Mouse (Mus musculus): Measurements from ENCODE around the gene Mlh3.

Gene Mlh3

DNA sequence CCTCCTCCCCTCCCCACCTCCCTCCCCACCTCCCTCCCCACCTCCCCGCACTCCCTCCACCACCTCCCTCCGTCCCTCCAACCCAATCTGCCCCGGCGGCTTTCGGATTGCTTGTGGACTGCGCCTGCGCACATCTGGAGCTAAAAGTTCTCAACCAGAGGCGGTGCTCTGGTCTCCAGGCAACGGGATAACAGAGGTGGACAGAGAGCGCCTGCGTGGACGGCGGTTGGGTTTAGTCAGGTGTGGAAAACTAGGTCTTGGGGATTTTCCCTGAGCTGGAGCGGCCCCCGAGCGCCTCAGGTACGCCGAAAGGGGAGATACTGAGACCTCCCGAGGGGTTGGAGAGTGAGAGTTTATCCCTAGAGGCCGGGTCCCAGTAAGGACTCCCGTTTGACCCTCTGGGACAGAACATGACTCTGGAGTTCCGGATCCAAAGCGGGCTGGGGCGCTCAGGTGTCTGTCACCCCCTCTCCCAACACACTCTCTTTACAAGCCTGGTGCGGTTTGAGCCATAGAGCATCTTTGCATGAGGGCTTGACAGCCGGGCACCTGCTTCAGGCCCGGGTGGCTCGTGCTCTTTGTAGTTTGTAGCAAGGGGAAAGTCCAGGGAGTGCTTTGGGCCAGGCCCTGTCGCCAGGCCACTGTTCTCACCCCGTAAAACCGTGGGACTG lies 18.2 kb upstream of the Mlh3 start, which contains the start of gene Zc2hc1c:
TSS of gene Zc2hc1c (plus strand) at position 106 of the 671 bp plus-strand sequence.
- no peak for TF ChIP-seq GATA4 (IDR thresholded peaks at IDR 0.05; ENCODE audit: insufficient replicate concordance, low read length)

DNA sequence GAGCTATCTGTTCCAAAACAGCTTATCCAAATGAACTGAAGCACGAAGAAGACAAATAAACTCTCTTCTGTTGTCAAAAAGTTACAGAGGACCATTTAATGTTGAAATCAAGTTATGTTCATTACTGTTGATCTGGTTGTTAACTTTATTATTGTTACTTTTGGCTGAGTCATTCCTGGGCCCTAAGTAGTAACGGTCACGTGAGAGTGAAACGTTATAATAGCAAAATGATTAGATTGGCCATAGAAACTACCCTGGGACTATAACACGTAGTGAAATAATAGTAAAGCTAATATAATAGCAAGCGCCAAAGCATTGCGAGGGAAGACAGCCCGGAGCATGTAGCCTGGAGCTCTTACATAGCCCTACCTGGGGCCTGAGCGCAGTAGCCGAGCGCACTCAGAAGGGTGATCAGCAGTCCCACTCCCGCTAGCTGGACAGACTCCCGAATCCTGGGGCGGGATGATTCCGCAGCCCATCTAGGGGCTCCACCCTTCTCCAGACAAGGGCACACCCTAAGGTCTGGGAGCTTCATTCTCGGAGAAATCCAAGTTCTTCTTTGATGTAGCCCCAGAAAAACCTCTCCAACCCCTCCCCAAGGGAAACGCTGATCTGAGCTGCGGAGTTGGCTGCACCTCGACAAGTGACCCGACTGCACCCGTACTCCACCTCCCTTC lies 17.5 kb upstream of the Mlh3 start, which contains the start of gene Acyp1:
TSS of gene Acyp1 (minus strand) at position 630 of the 677 bp plus-strand sequence.
- no peak for TF ChIP-seq GATA4 (IDR thresholded peaks at IDR 0.05; ENCODE audit: insufficient replicate concordance, low read length)

DNA sequence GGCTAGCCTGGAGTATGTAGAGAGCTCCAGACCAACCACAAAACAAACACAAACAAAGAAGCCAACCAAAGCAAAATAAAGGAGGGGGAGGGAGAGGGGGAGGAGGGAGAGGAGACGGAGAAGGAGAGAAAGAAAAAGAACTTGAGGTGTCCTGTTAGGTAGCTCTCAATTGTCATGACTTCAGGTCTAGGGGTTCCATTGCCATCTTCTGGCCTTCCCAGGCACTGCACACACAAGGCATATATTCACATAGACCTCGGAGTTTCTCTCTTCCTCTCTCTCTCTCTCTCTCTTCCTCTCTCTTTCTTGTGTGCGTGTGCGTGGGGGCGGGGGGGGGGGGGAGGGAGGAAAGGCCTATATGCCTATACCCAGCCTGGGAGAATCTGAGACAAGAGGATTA lies 16.5 kb upstream of the Mlh3 start:
- TF ChIP-seq GATA4 (IDR thresholded peaks at IDR 0.05; ENCODE audit: insufficient replicate concordance, low read length): no peak

DNA sequence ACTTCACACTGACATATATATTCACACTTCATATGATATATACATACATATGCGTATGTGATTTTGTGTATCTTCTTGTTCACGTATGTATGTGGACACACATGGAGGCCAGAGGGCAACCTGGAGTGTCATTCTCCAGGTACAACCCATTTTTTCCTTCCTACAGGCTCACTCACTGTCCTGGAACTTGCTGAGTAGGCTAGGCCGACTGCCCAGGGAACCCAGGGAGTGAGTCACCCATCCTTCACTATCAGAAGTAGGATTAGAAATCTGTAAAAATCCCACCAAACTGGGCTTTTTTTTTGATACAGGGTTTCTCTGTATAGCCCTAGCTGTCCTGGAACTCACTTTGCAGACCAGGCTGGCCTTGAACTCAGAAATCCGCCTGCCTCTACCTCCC lies 14.6 kb upstream of the Mlh3 start:
- no peak for TF ChIP-seq GATA4 (IDR thresholded peaks at IDR 0.05; ENCODE audit: insufficient replicate concordance, low read length)

DNA sequence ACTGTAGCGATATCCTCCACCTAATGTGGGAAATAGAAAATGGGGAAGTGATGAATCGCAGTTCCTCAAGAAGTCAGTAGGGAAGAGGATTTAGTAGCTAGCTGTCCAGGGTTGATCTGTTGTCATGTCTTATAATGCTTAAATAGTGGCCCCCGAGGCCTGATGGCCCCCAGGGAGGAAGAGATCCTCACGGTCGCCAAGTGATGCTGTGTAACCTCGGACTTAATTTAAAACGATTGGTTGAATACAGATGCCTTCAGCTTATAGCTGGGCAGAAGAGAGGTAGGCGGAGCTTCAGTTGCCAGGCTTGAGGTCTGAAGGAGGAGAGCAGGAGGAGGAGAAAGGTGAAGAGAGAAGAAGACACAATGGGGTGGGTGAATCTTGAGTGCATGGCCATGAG lies 13.9 kb upstream of the Mlh3 start:
- no peak for TF ChIP-seq GATA4 (IDR thresholded peaks at IDR 0.05; ENCODE audit: insufficient replicate concordance, low read length)

DNA sequence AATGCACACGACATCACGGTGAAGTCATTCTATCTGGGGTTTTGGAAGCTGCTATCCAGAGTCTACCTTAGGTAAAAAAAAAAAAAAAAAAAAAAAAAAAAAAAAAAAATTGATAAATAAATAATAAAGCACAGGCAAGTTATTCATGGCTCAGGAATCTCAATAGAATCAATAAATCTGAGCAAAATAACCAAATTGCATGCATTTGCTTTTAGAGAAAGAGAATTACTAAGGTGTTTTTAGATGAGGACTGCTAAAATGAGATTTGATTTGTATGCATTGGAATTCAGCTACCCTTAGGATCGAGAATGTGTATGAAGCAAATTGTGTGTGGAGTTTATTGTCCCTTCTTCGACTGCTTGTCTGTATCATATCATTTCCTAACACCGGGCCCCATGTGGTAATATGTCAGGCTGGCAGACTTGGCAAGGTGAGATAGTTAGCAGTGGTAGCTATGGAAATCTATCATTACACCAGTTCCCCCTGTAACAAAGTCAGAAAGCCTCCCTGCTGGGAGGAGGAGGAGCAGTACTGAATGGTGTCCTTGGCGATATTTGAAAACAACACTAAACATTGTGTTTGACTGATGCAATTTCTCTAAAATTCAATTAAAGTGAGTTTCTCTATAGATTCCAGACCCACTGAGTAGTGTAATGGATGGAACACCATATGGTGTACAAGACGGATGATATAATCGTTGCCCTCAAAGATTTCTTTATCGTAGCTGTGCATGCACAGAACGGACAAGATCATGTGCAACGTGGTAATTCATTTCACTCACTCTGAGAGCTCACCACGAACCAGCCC lies 10.6 kb upstream of the Mlh3 start:
- no peak for TF ChIP-seq GATA4 (IDR thresholded peaks at IDR 0.05; ENCODE audit: insufficient replicate concordance, low read length)

DNA sequence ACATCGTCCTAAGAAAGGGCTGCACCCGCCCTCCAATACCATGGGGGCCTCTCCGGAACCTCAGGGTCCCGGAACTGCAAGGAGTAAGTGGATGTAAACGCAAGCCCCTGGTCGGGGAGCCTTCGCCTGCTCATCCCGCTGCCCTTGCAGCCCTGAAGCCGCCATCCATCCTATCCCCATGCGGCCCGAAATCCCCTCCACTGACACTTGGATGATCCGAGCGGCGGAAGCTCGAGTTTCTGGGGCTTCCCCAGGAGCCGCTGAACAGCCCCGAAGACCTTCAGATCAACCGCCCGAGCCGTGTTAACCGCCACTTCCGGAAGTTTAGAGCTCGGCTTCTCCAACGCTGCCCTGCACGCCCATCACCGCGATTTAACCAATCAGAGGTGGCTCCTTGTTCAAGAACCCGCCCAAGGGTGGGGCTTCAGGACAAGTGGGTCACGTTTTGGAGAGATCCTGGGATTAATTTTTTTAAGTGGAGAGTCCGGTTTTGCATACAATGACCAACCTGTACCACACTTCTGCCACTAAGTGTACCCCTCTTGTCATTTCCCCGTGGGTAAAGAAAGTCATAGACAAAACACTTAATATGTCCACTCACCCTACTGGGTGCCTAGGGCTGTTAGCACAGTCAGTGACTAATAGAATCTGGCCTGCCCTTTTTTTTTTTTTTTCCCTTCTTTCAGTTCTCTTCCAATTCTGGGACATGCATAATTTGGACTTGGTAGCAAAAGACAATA lies 9.9 kb upstream of the Mlh3 start:
- no peak; the same call in 1 of the 2 replicates for TF ChIP-seq GATA4 (IDR thresholded peaks at IDR 0.05; ENCODE audit: insufficient replicate concordance, low read length)

DNA sequence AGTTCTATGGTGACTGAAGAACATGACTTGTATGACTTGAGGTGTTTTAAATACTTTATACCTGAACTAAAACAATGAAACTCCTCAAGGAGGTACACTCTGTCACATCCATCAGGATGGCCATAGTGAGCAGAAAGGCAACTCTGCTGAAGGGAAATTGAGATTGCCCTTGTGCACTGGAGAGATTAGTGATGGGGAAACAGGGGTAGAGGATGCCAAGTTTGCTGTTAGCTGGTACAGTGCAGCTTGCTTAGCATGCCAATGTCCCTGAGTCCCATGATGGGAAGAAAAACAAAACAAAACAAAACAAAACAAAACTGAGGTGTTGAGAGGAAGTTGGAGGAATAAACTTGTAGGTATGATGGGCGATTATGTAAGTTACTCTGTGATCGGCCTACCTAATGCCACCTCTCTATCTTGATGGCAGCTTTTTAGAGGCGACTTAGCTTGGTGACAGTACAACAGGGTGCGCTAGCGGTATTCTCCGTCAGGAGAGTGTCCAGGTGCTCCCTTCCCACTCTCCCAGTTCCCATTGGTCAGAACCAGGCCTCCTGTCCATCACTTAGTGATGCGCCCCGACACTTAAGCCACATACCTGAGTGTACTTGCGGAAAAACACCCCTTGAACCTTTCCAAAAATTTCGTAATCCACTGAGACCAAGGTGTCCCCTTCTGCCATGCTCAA lies 9.1 kb upstream of the Mlh3 start:
- TF ChIP-seq GATA4 (IDR thresholded peaks at IDR 0.05; ENCODE audit: insufficient replicate concordance, low read length): no peak

DNA sequence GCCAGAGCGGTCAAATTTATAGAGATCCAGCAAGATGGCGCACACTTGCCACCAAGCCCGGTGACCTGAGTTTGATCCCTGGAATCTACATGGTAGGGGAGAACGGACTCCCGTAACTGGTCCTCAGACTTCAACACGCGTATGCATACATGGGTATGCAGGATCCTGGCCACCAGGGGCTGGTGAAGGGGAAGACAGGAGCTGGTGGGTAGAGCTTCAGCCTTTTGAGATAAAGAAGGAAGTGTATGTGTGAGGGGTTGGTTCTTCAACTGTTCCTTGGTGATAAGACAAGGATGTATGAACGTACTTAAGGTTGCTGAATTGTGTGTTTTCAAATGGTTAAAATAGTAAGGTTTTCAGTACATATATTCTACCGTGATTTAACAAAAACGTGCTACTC lies 8.5 kb upstream of the Mlh3 start:
- no peak for TF ChIP-seq GATA4 (IDR thresholded peaks at IDR 0.05; ENCODE audit: insufficient replicate concordance, low read length)

DNA sequence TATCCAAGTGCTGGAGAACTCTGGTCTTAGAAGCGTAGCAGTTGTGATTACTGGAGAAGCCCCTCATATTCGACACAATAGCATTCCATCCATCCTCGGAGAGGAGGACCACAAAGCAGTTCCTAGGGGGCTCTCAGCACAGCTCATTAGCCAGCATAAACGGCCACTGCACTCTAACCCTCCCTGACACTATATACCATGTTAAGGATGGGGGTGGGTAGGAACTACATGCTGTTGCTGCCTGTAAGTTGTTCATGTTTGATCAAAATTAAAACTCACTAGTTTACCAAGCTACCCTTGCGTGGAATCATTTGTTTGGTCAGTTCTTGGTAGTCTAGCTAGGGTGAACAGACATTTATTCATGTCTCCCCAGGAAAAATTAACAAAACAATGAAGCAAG lies 5.9 kb upstream of the Mlh3 start:
- no peak for TF ChIP-seq GATA4 (IDR thresholded peaks at IDR 0.05; ENCODE audit: insufficient replicate concordance, low read length)

DNA sequence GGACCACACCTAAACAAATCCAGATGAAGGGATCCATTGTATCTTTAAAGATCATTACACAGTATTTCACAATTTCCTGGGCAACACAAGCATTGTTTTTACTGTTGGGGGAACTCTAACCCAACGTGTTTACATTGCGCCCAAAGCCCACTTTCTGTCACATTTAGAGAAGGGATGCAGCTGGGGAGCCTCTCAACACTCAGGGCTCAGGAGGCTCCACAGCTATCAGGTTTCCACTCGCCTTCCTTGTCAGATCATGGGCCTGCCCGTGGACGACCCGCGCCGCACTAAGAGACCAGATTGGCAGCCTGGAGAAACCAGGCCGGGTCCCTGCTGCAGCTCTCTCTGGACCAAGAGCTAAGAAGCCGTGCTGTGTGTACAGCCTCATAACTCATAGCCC lies 3.1 kb upstream of the Mlh3 start:
- no peak for TF ChIP-seq GATA4 (IDR thresholded peaks at IDR 0.05; ENCODE audit: insufficient replicate concordance, low read length)

DNA sequence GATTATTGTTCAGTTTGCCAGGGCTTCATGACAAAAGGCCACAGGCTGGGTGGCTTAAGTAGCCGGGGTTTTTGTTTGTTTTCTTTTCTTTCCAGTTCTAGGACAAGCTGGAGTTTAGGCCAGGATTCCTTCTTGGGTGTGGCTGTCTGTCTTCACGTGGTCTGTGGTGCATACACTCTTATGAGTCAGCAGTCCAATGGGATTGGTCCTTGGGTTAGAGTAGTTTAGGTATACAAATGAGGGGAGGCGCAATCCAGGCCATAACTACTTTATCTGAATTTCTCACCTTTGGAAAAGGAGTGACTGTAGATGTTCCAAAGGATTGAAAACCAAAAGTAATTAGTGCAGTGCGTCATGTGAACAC lies 1.4 kb upstream of the Mlh3 start:
- no peak for TF ChIP-seq GATA4 (IDR thresholded peaks at IDR 0.05; ENCODE audit: insufficient replicate concordance, low read length)

DNA sequence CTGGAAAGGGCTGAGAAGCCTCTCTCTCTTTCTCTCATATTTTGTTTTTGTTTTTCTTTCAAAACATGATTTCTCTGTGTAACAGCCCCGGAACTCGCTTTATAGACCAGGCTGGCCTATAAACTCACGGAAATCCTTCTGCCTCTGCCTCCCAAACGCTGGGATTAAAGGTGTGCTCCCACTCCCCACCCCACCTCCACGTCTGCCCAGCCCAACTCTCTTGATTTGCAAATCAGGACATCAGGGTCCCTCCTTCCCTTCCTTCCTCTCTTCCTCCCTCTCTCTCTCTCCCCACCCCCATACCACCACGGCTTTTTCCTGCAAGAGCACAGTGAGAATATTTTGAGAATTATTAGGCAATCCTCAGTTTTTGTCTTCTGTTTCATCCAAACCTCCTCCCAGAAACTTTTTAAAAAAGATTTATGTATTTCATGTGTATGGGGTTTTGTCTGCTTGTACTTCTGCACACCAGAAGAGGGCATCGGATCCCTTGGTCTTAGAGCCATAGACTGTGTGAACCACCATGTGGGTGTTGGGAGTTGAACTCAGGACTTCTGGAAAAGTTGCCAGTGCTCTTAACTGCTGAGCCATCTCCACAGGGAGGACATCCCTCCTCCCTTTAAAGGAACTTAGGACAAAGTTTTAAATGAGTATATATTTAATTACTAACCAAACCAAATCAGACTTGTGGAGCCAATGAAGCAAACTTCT lies 888 bp upstream of the Mlh3 start:
- no peak for TF ChIP-seq GATA4 (IDR thresholded peaks at IDR 0.05; ENCODE audit: insufficient replicate concordance, low read length)

DNA sequence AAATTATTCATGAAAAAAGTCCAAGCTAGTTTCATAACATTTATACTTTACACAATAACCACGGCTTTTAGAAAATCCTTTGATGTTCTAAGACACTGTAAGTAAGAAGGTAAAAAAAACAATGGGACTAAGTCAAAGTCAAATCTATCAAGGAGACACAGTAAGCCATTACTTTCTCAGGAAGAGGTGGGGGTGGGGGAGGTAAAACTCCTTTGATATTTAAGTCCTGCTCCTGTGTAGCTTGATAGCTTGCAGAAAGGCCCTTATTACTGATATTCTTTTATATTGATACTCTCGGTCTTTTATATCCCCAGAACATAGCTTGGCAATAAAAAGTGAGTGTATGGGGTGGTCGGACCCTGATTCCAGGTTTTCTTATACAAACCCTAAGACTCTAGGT lies 578 bp downstream of the Mlh3 start:
- TF ChIP-seq GATA4 (IDR thresholded peaks at IDR 0.05; ENCODE audit: insufficient replicate concordance, low read length): no peak
